Mouse (Mus musculus): ENCODE measurements at regions not wholly inside any gene's neighbourhood (a gene's known extent, or its start where the extent isn't known, plus 50 kb on each side); places are given as distances from the start of the nearest gene placed in this dataset.

- Histone ChIP-seq H3K9ac (ENCODE audit: low read depth, low read length) (no peak overlapping the region), H3K4me3 (ENCODE audit: low read length) (no peak overlapping the region), H3K36me3 (ENCODE audit: control insufficient read depth, insufficient read depth, low read length) (no peaks in the 10 kb centered on the region), H3K27me3 (replicated peaks; ENCODE audit: control insufficient read depth, insufficient read depth, low read length) (no peaks in the 10 kb centered on the region), H3K4me1 (ENCODE audit: control insufficient read depth, insufficient read depth, low read depth, low read length) (no peaks in the 10 kb centered on the region), H3K27ac (ENCODE audit: low read depth, low read length) (no peak overlapping the region), H3K4me2 (ENCODE audit: low read length) (no peak overlapping the region), H3K9me3 (ENCODE audit: control insufficient read depth, low read length) (no peaks in the 10 kb centered on the region)
- ATAC-seq: no peak
- WGBS: 89% methylated on average over 5 of the region's 5 CpGs
These were observed 205.3 kb upstream of the Prdm1 start for GRCm38 (mm10) chr10:44733641-44734040.

- Histone ChIP-seq H3K4me2 (ENCODE audit: low read length) (no peak overlapping the region), H3K4me1 (ENCODE audit: control insufficient read depth, insufficient read depth, low read depth, low read length) (no peaks in the 10 kb centered on the region), H3K27me3 (replicated peaks; ENCODE audit: control insufficient read depth, insufficient read depth, low read length) (no peaks in the 10 kb centered on the region), H3K27ac (ENCODE audit: low read depth, low read length) (no peak overlapping the region), H3K4me3 (ENCODE audit: low read length) (no peak overlapping the region), H3K36me3 (ENCODE audit: control insufficient read depth, insufficient read depth, low read length) (no peaks in the 10 kb centered on the region), H3K9me3 (ENCODE audit: control insufficient read depth, low read length) (no peaks in the 10 kb centered on the region), H3K9ac (ENCODE audit: low read depth, low read length) (no peak overlapping the region)
- no peak for ATAC-seq
- 86% methylated on average over 8 of the region's 8 CpGs for WGBS
These were observed 202.4 kb upstream of the Prdm1 start for GRCm38 (mm10) chr10:44730721-44731120.

DNA sequence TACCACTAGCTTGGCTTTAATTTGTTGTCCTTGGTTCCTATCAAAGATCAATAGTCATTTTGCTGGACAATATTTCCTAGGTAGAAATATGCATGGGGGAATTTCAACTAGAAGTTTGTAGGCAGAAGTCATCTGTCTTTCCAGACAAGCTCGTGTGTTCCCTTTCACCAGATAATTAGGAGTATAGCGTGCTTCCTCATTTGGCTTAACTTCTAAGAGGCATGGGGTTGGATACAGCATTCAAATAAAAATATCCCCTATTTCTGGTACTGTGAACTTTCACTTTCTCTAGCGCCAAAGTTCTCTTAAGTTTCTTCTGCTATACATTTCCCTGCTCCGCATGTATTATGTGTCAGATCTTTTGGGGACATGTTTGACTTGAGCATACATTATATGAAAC is 200.7 kb upstream of the Prdm1 start:
- Histone ChIP-seq H3K27ac (ENCODE audit: low read depth, low read length) (no peak overlapping the region), H3K27me3 (replicated peaks; ENCODE audit: control insufficient read depth, insufficient read depth, low read length) (no peaks in the 10 kb centered on the region), H3K4me1 (ENCODE audit: control insufficient read depth, insufficient read depth, low read depth, low read length) (no peaks in the 10 kb centered on the region), H3K4me2 (ENCODE audit: low read length) (no peak overlapping the region), H3K36me3 (ENCODE audit: control insufficient read depth, insufficient read depth, low read length) (no peaks in the 10 kb centered on the region), H3K9ac (ENCODE audit: low read depth, low read length) (no peak overlapping the region), H3K4me3 (ENCODE audit: low read length) (no peak overlapping the region), H3K9me3 (ENCODE audit: control insufficient read depth, low read length) (no peaks in the 10 kb centered on the region)
- no peak for ATAC-seq
- WGBS: 86% methylated on average over 4 of the region's 4 CpGs

GRCm38 (mm10) chr10:44724575-44724974 is 196.3 kb upstream of the Prdm1 start:
- Histone ChIP-seq H3K27ac (ENCODE audit: low read depth, low read length) (no peak overlapping the region), H3K4me3 (ENCODE audit: low read length) (no peak overlapping the region), H3K36me3 (ENCODE audit: control insufficient read depth, insufficient read depth, low read length) (no peaks in the 10 kb centered on the region), H3K27me3 (replicated peaks; ENCODE audit: control insufficient read depth, insufficient read depth, low read length) (no peaks in the 10 kb centered on the region), H3K4me1 (ENCODE audit: control insufficient read depth, insufficient read depth, low read depth, low read length) (no peaks in the 10 kb centered on the region), H3K9ac (ENCODE audit: low read depth, low read length) (no peak overlapping the region), H3K4me2 (ENCODE audit: low read length) (no peak overlapping the region), H3K9me3 (ENCODE audit: control insufficient read depth, low read length) (no peaks in the 10 kb centered on the region)
- no peak for ATAC-seq
- 78% methylated on average over 3 of the region's 3 CpGs for WGBS

GRCm38 (mm10) chr10:44723845-44724244 is 195.5 kb upstream of the Prdm1 start:
- Histone ChIP-seq H3K4me2 (ENCODE audit: low read length) (no peak overlapping the region), H3K4me1 (ENCODE audit: control insufficient read depth, insufficient read depth, low read depth, low read length) (no peaks in the 10 kb centered on the region), H3K9me3 (ENCODE audit: control insufficient read depth, low read length) (no peaks in the 10 kb centered on the region), H3K36me3 (ENCODE audit: control insufficient read depth, insufficient read depth, low read length) (no peaks in the 10 kb centered on the region), H3K9ac (ENCODE audit: low read depth, low read length) (no peak overlapping the region), H3K4me3 (ENCODE audit: low read length) (no peak overlapping the region), H3K27ac (ENCODE audit: low read depth, low read length) (no peak overlapping the region), H3K27me3 (replicated peaks; ENCODE audit: control insufficient read depth, insufficient read depth, low read length) (no peaks in the 10 kb centered on the region)
- no peak for ATAC-seq
- 58% methylated on average over 1 of the region's 1 CpGs for WGBS

GRCm38 (mm10) chr10:44723321-44723720 is 195.0 kb upstream of the Prdm1 start:
- Histone ChIP-seq H3K9me3 (ENCODE audit: control insufficient read depth, low read length) (no peaks in the 10 kb centered on the region), H3K36me3 (ENCODE audit: control insufficient read depth, insufficient read depth, low read length) (no peaks in the 10 kb centered on the region), H3K9ac (ENCODE audit: low read depth, low read length) (no peak overlapping the region), H3K4me3 (ENCODE audit: low read length) (no peak overlapping the region), H3K4me1 (ENCODE audit: control insufficient read depth, insufficient read depth, low read depth, low read length) (no peaks in the 10 kb centered on the region), H3K4me2 (ENCODE audit: low read length) (no peak overlapping the region), H3K27ac (ENCODE audit: low read depth, low read length) (no peak overlapping the region), H3K27me3 (replicated peaks; ENCODE audit: control insufficient read depth, insufficient read depth, low read length) (no peaks in the 10 kb centered on the region)
- no peak for ATAC-seq
- WGBS: 76% methylated on average over 5 of the region's 5 CpGs

DNA sequence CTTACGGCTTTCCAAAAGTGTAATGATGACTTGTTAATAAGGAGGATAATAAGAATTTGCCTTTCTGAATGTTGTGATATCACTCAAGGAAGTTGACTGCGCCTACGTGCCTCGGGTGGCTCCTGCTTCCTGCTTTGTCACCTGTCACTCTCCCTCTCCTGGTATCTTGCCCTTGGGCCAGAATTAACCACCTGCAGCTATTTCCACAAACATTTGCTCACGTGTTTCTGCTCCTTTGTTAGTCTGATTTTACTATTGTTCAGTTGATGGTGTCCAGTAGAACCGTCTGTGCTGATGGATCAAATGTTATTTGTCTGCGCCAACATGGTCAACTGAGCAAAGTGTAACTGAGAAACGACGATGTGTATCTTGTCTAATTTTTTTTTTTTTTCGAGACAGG is 193.4 kb upstream of the Prdm1 start:
- no peak overlapping the region for H3K4me3 ChIP-seq (ENCODE audit: low read length)
- H3K9me3 ChIP-seq (ENCODE audit: control insufficient read depth, low read length): no peaks in the 10 kb centered on the region
- no peak overlapping the region for H3K27ac ChIP-seq (ENCODE audit: low read depth, low read length)
- H3K4me2 ChIP-seq (ENCODE audit: low read length): no peak overlapping the region
- no peaks in the 10 kb centered on the region for H3K36me3 ChIP-seq (ENCODE audit: control insufficient read depth, insufficient read depth, low read length)
- no peak overlapping the region for H3K9ac ChIP-seq (ENCODE audit: low read depth, low read length)
- WGBS: 86% methylated on average over 10 of the region's 10 CpGs
- no peak for ATAC-seq
- no peaks in the 10 kb centered on the region for H3K27me3 ChIP-seq (replicated peaks; ENCODE audit: control insufficient read depth, insufficient read depth, low read length)
- H3K4me1 ChIP-seq (ENCODE audit: control insufficient read depth, insufficient read depth, low read depth, low read length): no peaks in the 10 kb centered on the region

- no peak overlapping the region for H3K9ac ChIP-seq (ENCODE audit: low read depth, low read length)
- no peak for ATAC-seq
- 27% methylated on average over 5 of the region's 5 CpGs for WGBS
These were observed 188.3 kb upstream of the Prdm1 start for GRCm38 (mm10) chr10:44716612-44717011.

DNA sequence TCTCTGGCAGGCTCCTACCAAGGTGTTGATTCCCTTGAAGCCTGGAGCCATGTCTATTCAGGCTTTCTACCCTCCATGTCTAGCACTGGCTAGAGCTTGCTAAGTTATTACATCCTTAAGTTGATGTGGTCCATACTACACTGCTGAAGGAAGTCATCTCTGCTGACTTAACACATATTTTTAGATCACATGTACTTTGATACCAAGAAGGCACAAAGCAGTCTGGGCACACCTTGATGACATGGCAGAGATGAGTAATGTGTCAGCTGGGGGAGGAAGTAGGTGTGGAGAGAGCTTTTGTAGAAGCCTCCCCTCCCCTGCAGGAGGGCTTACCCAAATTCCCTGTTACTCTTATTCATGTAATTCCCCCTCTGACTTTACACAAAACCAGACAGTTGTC is 187.6 kb upstream of the Prdm1 start:
- Histone ChIP-seq H3K27me3 (replicated peaks; ENCODE audit: control insufficient read depth, insufficient read depth, low read length) (no peaks in the 10 kb centered on the region), H3K4me3 (ENCODE audit: low read length) (no peak overlapping the region), H3K4me1 (ENCODE audit: control insufficient read depth, insufficient read depth, low read depth, low read length) (no peaks in the 10 kb centered on the region), H3K36me3 (ENCODE audit: control insufficient read depth, insufficient read depth, low read length) (no peaks in the 10 kb centered on the region), H3K4me2 (ENCODE audit: low read length) (no peak overlapping the region), H3K9ac (ENCODE audit: low read depth, low read length) (no peak overlapping the region), H3K27ac (ENCODE audit: low read depth, low read length) (no peak overlapping the region), H3K9me3 (ENCODE audit: control insufficient read depth, low read length) (no peaks in the 10 kb centered on the region)
- no peak for ATAC-seq

More at GRCm38 (mm10) chr10:44716612-44717011, 188.3 kb upstream of the Prdm1 start:
- H3K36me3 ChIP-seq (ENCODE audit: control insufficient read depth, insufficient read depth, low read length): no peaks in the 10 kb centered on the region
- no peaks in the 10 kb centered on the region for H3K9me3 ChIP-seq (ENCODE audit: control insufficient read depth, low read length)
- no peak overlapping the region for H3K4me3 ChIP-seq (ENCODE audit: low read length)
- H3K4me2 ChIP-seq (ENCODE audit: low read length): no peak overlapping the region
- H3K4me1 ChIP-seq (ENCODE audit: control insufficient read depth, insufficient read depth, low read depth, low read length): no peaks in the 10 kb centered on the region
- no peak overlapping the region for H3K27ac ChIP-seq (ENCODE audit: low read depth, low read length)
- no peaks in the 10 kb centered on the region for H3K27me3 ChIP-seq (replicated peaks; ENCODE audit: control insufficient read depth, insufficient read depth, low read length)

GRCm38 (mm10) chr10:44708830-44709229 is 180.5 kb upstream of the Prdm1 start:
- Histone ChIP-seq H3K9ac (ENCODE audit: low read depth, low read length) (no peak overlapping the region), H3K4me1 (ENCODE audit: control insufficient read depth, insufficient read depth, low read depth, low read length) (no peaks in the 10 kb centered on the region), H3K4me2 (ENCODE audit: low read length) (no peak overlapping the region), H3K36me3 (ENCODE audit: control insufficient read depth, insufficient read depth, low read length) (no peaks in the 10 kb centered on the region), H3K27me3 (replicated peaks; ENCODE audit: control insufficient read depth, insufficient read depth, low read length) (no peaks in the 10 kb centered on the region), H3K4me3 (ENCODE audit: low read length) (no peak overlapping the region), H3K27ac (ENCODE audit: low read depth, low read length) (no peak overlapping the region), H3K9me3 (ENCODE audit: control insufficient read depth, low read length) (no peaks in the 10 kb centered on the region)
- WGBS: 87% methylated on average over 4 of the region's 4 CpGs
- no peak for ATAC-seq
